Mouse (Mus musculus): ENCODE data around the gene Dusp7. TPM values are rescaled to one million over a fixed set of nuclear protein-coding genes. Genes with fewer than 3 reads are reported as not detected.

Dusp7 gene
- 13.9 and 19.2 TPM in 2 replicates for polyA plus RNA-seq (2012; ENCODE audit: low replicate concordance)

GRCm38 (mm10) chr9:106368112-106368717 lies at the start of gene Dusp7:
Gene Dusp7 (plus strand): TSS chr9:106368632.

Other genes with a start within 250 kb of the Dusp7 start
- gene Glyctk, start 210.5 kb upstream of the Dusp7 start, polyA plus RNA-seq (2012; ENCODE audit: low replicate concordance): 2.8 and 4.3 TPM in 2 replicates
- 13.3 and 14.7 TPM in 2 replicates for gene Wdr82, start 197.7 kb upstream of the Dusp7 start, polyA plus RNA-seq (2012; ENCODE audit: low replicate concordance)
- 28.1 and 40.4 TPM in 2 replicates for gene Ppm1m, start 168.9 kb upstream of the Dusp7 start, polyA plus RNA-seq (2012; ENCODE audit: low replicate concordance)
- gene Twf2, start 165.5 kb upstream of the Dusp7 start, polyA plus RNA-seq (2012; ENCODE audit: low replicate concordance): 28.1 and 30.5 TPM in 2 replicates
- 6.2 and 11.7 TPM in 2 replicates for gene Tlr9, start 146.0 kb upstream of the Dusp7 start, polyA plus RNA-seq (2012; ENCODE audit: low replicate concordance)
- gene Alas1, start 120.0 kb upstream of the Dusp7 start, polyA plus RNA-seq (2012; ENCODE audit: low replicate concordance): 7.5 and 12.5 TPM in 2 replicates
- 2.0 and 6.9 TPM in 2 replicates for gene Poc1a, start 87.6 kb upstream of the Dusp7 start, polyA plus RNA-seq (2012; ENCODE audit: low replicate concordance)
- 53.8 and 70.0 TPM in 2 replicates for gene Rpl29, start 60.8 kb downstream of the Dusp7 start, polyA plus RNA-seq (2012; ENCODE audit: low replicate concordance)
- 7.9 and 24.2 TPM in 2 replicates for gene Acy1, start 69.7 kb downstream of the Dusp7 start, polyA plus RNA-seq (2012; ENCODE audit: low replicate concordance)
- 0.25 and 3.2 TPM in 2 replicates for gene Abhd14b, start 78.8 kb downstream of the Dusp7 start, polyA plus RNA-seq (2012; ENCODE audit: low replicate concordance)
- 6.5 and 44.6 TPM in 2 replicates for gene Abhd14a, start 79.0 kb downstream of the Dusp7 start, polyA plus RNA-seq (2012; ENCODE audit: low replicate concordance)
- gene Pcbp4, start 84.7 kb downstream of the Dusp7 start, polyA plus RNA-seq (2012; ENCODE audit: low replicate concordance): 17.0 and 27.3 TPM in 2 replicates
- gene Gpr62, start 97.3 kb downstream of the Dusp7 start, polyA plus RNA-seq (2012; ENCODE audit: low replicate concordance): 0.08 TPM in 1 of 2 replicates, not detected in the other
- gene Rrp9, start 107.3 kb downstream of the Dusp7 start, polyA plus RNA-seq (2012; ENCODE audit: low replicate concordance): 642 and 1,004 TPM in 2 replicates
- 12.2 and 22.5 TPM in 2 replicates for gene Parp3, start 108.3 kb downstream of the Dusp7 start, polyA plus RNA-seq (2012; ENCODE audit: low replicate concordance)
- not detected in 2 replicates for gene Iqcf1, start 131.3 kb downstream of the Dusp7 start, polyA plus RNA-seq (2012; ENCODE audit: low replicate concordance)
- not detected in 2 replicates for gene Iqcf5, start 145.9 kb downstream of the Dusp7 start, polyA plus RNA-seq (2012; ENCODE audit: low replicate concordance)
- not detected in 2 replicates for gene Iqcf3, start 193.0 kb downstream of the Dusp7 start, polyA plus RNA-seq (2012; ENCODE audit: low replicate concordance)
- gene Iqcf4, start 202.4 kb downstream of the Dusp7 start, polyA plus RNA-seq (2012; ENCODE audit: low replicate concordance): not detected in 2 replicates